Mouse (Mus musculus) brown adipose tissue, adult 24 weeks (tissue): ENCODE measurements around the gene Krt10. TPM values are rescaled to one million over a fixed set of nuclear protein-coding genes. Genes with fewer than 3 reads are reported as not detected.

Experiments
- H3K27ac ChIP-seq: fragments of 200-500 bp; replicated peaks from 2 replicates; pipeline ENCODE4 v1.5.1; 2012; ENCODE audit warnings: low read depth, mild to moderate bottlenecking, low read length
- H3K4me1 ChIP-seq: fragments of 200-500 bp; 2 replicates; pipeline ENCODE4 v1.6.1; 2012; ENCODE audit warnings: low read length, mixed read lengths; ENCODE audit not compliant: control insufficient read depth, insufficient read depth, insufficient read length
- H3K4me3 ChIP-seq: fragments of 200-500 bp; 2 replicates; pipeline ENCODE4 v1.5.1; 2012; ENCODE audit warnings: low read depth, mild to moderate bottlenecking, low read length, moderate library complexity; ENCODE audit not compliant: insufficient read depth
- polyA plus RNA-seq: library from polyadenylated mRNA; stranded (reverse); fragments of >200 nt; gene quantifications from 2 replicates; pipeline ENCODE4 v1.2.4, GENCODE M21; 2012; ENCODE audit not compliant: missing spikeins, insufficient read depth, insufficient read length

Gene Krt10
- 19.3 and 23.2 TPM in 2 replicates for polyA plus RNA-seq

- Histone ChIP-seq H3K4me1 (no peaks in the 10 kb centered on the region), H3K4me3 (no peak within 1 kb of the TSS), H3K27ac (no peak within 1 kb of the TSS)
Measured at GRCm38 (mm10) chr11:99389264-99389663, at the start of gene Krt10. Krt10 (minus strand) TSS chr11:99389364.

GRCm38 (mm10) chr11:99437972-99438371 lies 48.8 kb upstream of the Krt10 start, which contains the start of gene Krt20:
Krt20 (minus strand) TSS chr11:99438150.
- Histone ChIP-seq H3K4me3 (no peak within 1 kb of the TSS), H3K27ac (no peak within 1 kb of the TSS), H3K4me1 (no peaks in the 10 kb centered on the region)

- no peaks in the 10 kb centered on the region for H3K4me1 ChIP-seq
- no peak overlapping the region for H3K4me3 ChIP-seq
- no peak overlapping the region for H3K27ac ChIP-seq
Measured at GRCm38 (mm10) chr11:99436625-99437024, 47.5 kb upstream of the Krt10 start.

GRCm38 (mm10) chr11:99430670-99431069 lies 41.5 kb upstream of the Krt10 start:
- no peak overlapping the region for H3K4me3 ChIP-seq
- H3K27ac ChIP-seq = no peak overlapping the region
- H3K4me1 ChIP-seq = no peaks in the 10 kb centered on the region

GRCm38 (mm10) chr11:99422159-99422558 lies 33.0 kb upstream of the Krt10 start, which contains the start of gene Krt12:
Krt12 (minus strand) TSS chr11:99422259.
- Histone ChIP-seq H3K4me1 (no peaks in the 10 kb centered on the region), H3K4me3 (no peak within 1 kb of the TSS)

GRCm38 (mm10) chr11:99420586-99420985 lies 31.4 kb upstream of the Krt10 start:
- Histone ChIP-seq H3K4me3 (no peak overlapping the region), H3K4me1 (no peaks in the 10 kb centered on the region), H3K27ac (no peak overlapping the region)

More at GRCm38 (mm10) chr11:99422159-99422558, 33.0 kb upstream of the Krt10 start, which contains the start of gene Krt12:
- no peak within 1 kb of the TSS for H3K27ac ChIP-seq

GRCm38 (mm10) chr11:99417819-99418218 lies 28.7 kb upstream of the Krt10 start:
- Histone ChIP-seq H3K27ac (no peak overlapping the region), H3K4me3 (no peak overlapping the region), H3K4me1 (no peaks in the 10 kb centered on the region)

GRCm38 (mm10) chr11:99416902-99417301 lies 27.7 kb upstream of the Krt10 start:
- H3K27ac ChIP-seq = no peak overlapping the region
- H3K4me3 ChIP-seq = no peak overlapping the region
- H3K4me1 ChIP-seq = no peaks in the 10 kb centered on the region

GRCm38 (mm10) chr11:99414463-99415147 lies 25.4 kb upstream of the Krt10 start:
- no peak overlapping the region for H3K4me3 ChIP-seq

GRCm38 (mm10) chr11:99413247-99413646 lies 24.1 kb upstream of the Krt10 start:
- H3K27ac ChIP-seq = no peak overlapping the region
- no peak overlapping the region for H3K4me3 ChIP-seq
- no peaks in the 10 kb centered on the region for H3K4me1 ChIP-seq

More at GRCm38 (mm10) chr11:99414463-99415147, 25.4 kb upstream of the Krt10 start:
- Histone ChIP-seq H3K4me1 (no peaks in the 10 kb centered on the region), H3K27ac (no peak overlapping the region)

GRCm38 (mm10) chr11:99406186-99406585 lies 17.0 kb upstream of the Krt10 start:
- Histone ChIP-seq H3K4me1 (no peaks in the 10 kb centered on the region), H3K27ac (no peak overlapping the region), H3K4me3 (no peak overlapping the region)

GRCm38 (mm10) chr11:99399956-99400549 lies 10.9 kb upstream of the Krt10 start:
- Histone ChIP-seq H3K4me3 (no peak overlapping the region), H3K4me1 (no peaks in the 10 kb centered on the region), H3K27ac (no peak overlapping the region)

- Histone ChIP-seq H3K4me3 (no peak overlapping the region), H3K27ac (no peak overlapping the region), H3K4me1 (no peaks in the 10 kb centered on the region)
Measured at GRCm38 (mm10) chr11:99398832-99399231, 9.7 kb upstream of the Krt10 start.

GRCm38 (mm10) chr11:99398084-99398483 lies 8.9 kb upstream of the Krt10 start:
- Histone ChIP-seq H3K27ac (no peak overlapping the region), H3K4me1 (no peaks in the 10 kb centered on the region), H3K4me3 (no peak overlapping the region)

- Histone ChIP-seq H3K27ac (no peak overlapping the region), H3K4me1 (no peaks in the 10 kb centered on the region), H3K4me3 (no peak overlapping the region)
Measured at GRCm38 (mm10) chr11:99396661-99397060, 7.5 kb upstream of the Krt10 start.

GRCm38 (mm10) chr11:99396034-99396433 lies 6.9 kb upstream of the Krt10 start:
- H3K27ac ChIP-seq = no peak overlapping the region
- no peaks in the 10 kb centered on the region for H3K4me1 ChIP-seq
- H3K4me3 ChIP-seq = no peak overlapping the region
